Mouse (Mus musculus): ENCODE measurements around the gene Tmem247.

GRCm38 (mm10) chr17:86967536-86968525 is 50.7 kb downstream of the Tmem247 start:
- no peak for TF ChIP-seq POLR2A (IDR thresholded peaks at IDR 0.05; ENCODE audit: control insufficient read depth in 1 of 2, insufficient read depth in 1 of 2, low read depth in 1 of 2, low read length in 2 of 2, poor library complexity in 1 of 2)
- no peak for TF ChIP-seq CTCF (IDR thresholded peaks at IDR 0.05 in 2 of 3, conservative IDR thresholded peaks at IDR 0.05 in 1 of 3; ENCODE audit: control insufficient read depth in 1 of 3, insufficient read depth in 1 of 3, low read depth in 2 of 3, low read length in 3 of 3, poor library complexity in 1 of 3, severe bottlenecking in 1 of 3)

All from MEL (cell line).